Mouse (Mus musculus) forebrain, embryonic 16.5 days (tissue): Measurements from ENCODE around the gene Pdzd2. TPM values are rescaled to one million over a fixed set of nuclear protein-coding genes. Genes with fewer than 3 reads are reported as not detected.
A peak's percentile ranks its signal among the peaks of the same experiment; 100 is the strongest.
"Not testable (repeated sequence)": the region's sequence is repeated elsewhere in the genome, so short reads cannot be mapped to it uniquely, and the experiment has no call there.

Experiments
- ATAC-seq: fragments of 200-750 bp; cut with Nextera tagmentation; 2 replicates; pipeline ENCODE4 v1.8.0; 2017; ENCODE audit warnings: mild to moderate bottlenecking, moderate library complexity
- H3K27ac ChIP-seq: fragments of 300-500 bp; sonication (generic); 2 replicates; pipeline ENCODE4 v1.5.1; 2014; ENCODE audit warnings: low read length, control low read depth
- H3K27me3 ChIP-seq: fragments of 300-500 bp; sonication (generic); replicated peaks from 2 replicates; pipeline ENCODE4 v1.6.1; 2014; ENCODE audit warnings: low read length; ENCODE audit not compliant: control insufficient read depth, insufficient read depth
- H3K36me3 ChIP-seq: fragments of 300-500 bp; sonication (generic); 2 replicates; pipeline ENCODE4 v1.6.1; 2014; ENCODE audit not compliant: control insufficient read depth, insufficient read depth
- H3K4me1 ChIP-seq: fragments of 300-500 bp; sonication (generic); replicated peaks from 2 replicates; pipeline ENCODE4 v1.6.1; 2014; ENCODE audit warnings: low read length; ENCODE audit not compliant: control insufficient read depth, insufficient read depth
- H3K4me2 ChIP-seq: fragments of 300-500 bp; sonication (generic); 2 replicates; pipeline ENCODE4 v1.6.1; 2014; ENCODE audit warnings: mild to moderate bottlenecking, low read length, control low read depth
- H3K4me3 ChIP-seq: fragments of 300-500 bp; sonication (generic); replicated peaks from 2 replicates; pipeline ENCODE4 v1.5.1; 2014; ENCODE audit warnings: mild to moderate bottlenecking, low read length, control low read depth
- H3K9ac ChIP-seq: fragments of 300-500 bp; sonication (generic); replicated peaks from 2 replicates; pipeline ENCODE4 v1.6.1; 2014; ENCODE audit warnings: low read depth, low read length, control low read depth
- H3K9me3 ChIP-seq: fragments of 300-500 bp; sonication (generic); 2 replicates; pipeline ENCODE4 v1.6.1; 2016; ENCODE audit warnings: low read length; ENCODE audit not compliant: control insufficient read depth
- WGBS: fragments of 180-500 bp; shearing (Covaris S2); extraction: QIAGEN DNeasy Blood & Tissue Kit; methylation state at CpG from one replicate; pipeline ENCODE4 v1.1.7; 2014; 5-methylcytosine and 5-hydroxymethylcytosine counted together
- polyA plus RNA-seq: library from polyadenylated mRNA; unstranded; fragments of >200 nt; fragmentation: Nextera tagmentation; extraction: Ambion mirVana; gene quantifications from 2 replicates; pipeline ENCODE4 v1.2.1, GENCODE M21; 2015

The Pdzd2 gene
- polyA plus RNA-seq, 1 experiment from 2014 or later, result 8.1 TPM

DNA sequence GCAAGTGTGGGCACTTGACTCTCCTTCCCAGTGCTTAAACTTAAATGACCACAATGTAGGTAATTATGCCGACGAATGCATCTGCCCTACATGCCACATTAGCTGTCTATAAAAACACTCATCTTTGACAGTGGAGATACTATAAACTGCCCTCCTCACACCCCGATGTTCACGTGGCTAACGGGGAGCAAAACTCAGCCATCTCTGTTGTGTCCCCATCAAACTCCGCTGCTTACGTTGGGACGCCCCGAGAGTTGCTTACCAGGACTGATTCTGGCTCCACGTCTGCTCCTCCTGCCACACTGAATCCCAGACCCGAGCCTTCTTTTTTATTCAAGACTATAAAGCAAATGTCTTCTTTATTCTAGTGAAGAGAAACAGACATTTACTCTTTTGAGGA, 371.4 kb downstream of the Pdzd2 start:
- Histone ChIP-seq H3K4me2 (no peak overlapping the region), H3K4me3 (no peak overlapping the region), H3K4me1 (peaks cover 36% of the 10 kb centered on the region), H3K9me3 (no peaks in the 10 kb centered on the region), H3K9ac (no peak overlapping the region), H3K27me3 (no peaks in the 10 kb centered on the region), H3K27ac (no peak overlapping the region), H3K36me3 (no peaks in the 10 kb centered on the region)
- 58% methylated on average over 11 of the region's 11 CpGs for WGBS
- no peak for ATAC-seq

- no peak for ATAC-seq
- no peak overlapping the region for H3K4me3 ChIP-seq
- peaks cover 36% of the 10 kb centered on the region for H3K4me1 ChIP-seq
- H3K4me2 ChIP-seq, result no peak overlapping the region
- H3K9ac ChIP-seq, result no peak overlapping the region
- H3K36me3 ChIP-seq, result no peaks in the 10 kb centered on the region
- no peak overlapping the region for H3K27ac ChIP-seq
- no peaks in the 10 kb centered on the region for H3K9me3 ChIP-seq
- H3K27me3 ChIP-seq, result no peaks in the 10 kb centered on the region
- 53% methylated on average over 13 of the region's 13 CpGs for WGBS
These were observed 372.2 kb downstream of the Pdzd2 start for GRCm38 (mm10) chr15:12367306-12368080.

GRCm38 (mm10) chr15:12366580-12367305, 373.0 kb downstream of the Pdzd2 start:
- Histone ChIP-seq H3K27ac (peak overlapping the region; percentile 89), H3K4me1 (peaks cover 36% of the 10 kb centered on the region)
- not testable (repeated sequence) for H3K36me3 ChIP-seq, H3K4me2 ChIP-seq, H3K4me3 ChIP-seq, H3K27me3 ChIP-seq, H3K9me3 ChIP-seq, H3K9ac ChIP-seq, ATAC-seq
- 90% methylated on average over 11 of the region's 11 CpGs for WGBS

- Histone ChIP-seq H3K36me3 (no peaks in the 10 kb centered on the region), H3K4me1 (peaks cover 32% of the 10 kb centered on the region), H3K4me3 (no peak overlapping the region), H3K4me2 (peak overlapping the region; percentile 16; the same call in 1 of the 2 replicates), H3K9me3 (no peaks in the 10 kb centered on the region), H3K9ac (no peak overlapping the region), H3K27me3 (no peaks in the 10 kb centered on the region), H3K27ac (peak overlapping the region; percentile 89)
- 5% methylated on average over 3 of the region's 3 CpGs for WGBS
- peak; percentile 91 for ATAC-seq
These were observed 373.7 kb downstream of the Pdzd2 start for GRCm38 (mm10) chr15:12366072-12366469.

DNA sequence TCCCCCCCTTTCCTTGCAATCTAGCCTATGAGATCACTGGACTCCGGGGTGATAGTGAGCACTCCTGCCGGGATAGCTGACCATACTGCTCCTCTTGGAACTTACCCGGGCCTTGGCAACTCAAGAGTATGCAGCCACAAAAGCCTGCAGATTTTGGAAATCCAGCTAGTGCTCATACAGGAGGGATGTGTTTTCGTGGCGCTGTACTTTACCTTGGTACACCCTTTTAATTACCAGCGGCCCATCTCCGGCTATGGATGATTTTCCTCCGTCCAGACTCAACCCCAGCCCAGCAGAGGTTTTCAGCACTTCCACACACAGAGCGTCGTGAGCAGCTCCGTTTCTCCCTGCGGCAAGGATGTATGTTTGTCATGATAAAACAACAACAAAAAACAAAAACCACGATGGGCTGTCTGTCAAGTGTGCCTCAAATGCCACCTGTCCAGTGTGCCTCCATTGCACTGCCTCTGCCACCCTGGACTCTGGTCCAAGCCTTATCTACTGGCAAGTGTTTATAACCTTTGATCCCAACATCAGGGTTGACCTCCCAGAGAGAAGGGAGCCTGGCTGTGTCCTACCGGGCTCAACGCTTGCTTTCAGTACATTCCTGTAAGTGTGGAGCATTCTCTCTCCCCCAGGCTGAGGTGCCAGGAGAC, 374.2 kb downstream of the Pdzd2 start:
- 0 out of 2 replicates have a peak overlapping the region, but pooled peaks have one; percentile 9 for H3K4me2 ChIP-seq
- no peak overlapping the region for H3K4me3 ChIP-seq

DNA sequence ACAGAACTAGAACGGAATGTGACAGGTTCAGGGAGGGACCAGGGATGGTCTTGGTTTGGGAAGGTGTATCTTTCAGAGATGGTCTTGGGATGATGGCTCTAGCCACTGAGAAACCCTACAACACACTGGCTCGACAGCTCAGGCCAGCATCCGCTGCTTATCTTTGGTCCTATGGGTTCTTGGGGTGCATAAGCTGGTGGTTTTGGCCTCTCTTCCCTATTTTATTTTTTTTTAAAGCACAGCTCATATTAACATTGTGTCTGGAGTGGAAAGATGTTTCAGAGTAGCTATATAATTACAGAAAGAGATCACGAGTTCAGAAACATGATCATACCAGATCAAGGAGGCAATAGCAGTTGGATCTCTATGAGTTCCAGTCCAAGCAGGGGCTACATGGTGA, 375.6 kb downstream of the Pdzd2 start:
- no peak overlapping the region for H3K27ac ChIP-seq
- H3K9ac ChIP-seq, result no peak overlapping the region
- no peak overlapping the region for H3K4me3 ChIP-seq
- 93% methylated on average over 4 of the region's 4 CpGs for WGBS
- no peaks in the 10 kb centered on the region for H3K9me3 ChIP-seq
- no peak overlapping the region for H3K4me2 ChIP-seq
- H3K36me3 ChIP-seq, result no peaks in the 10 kb centered on the region
- no peak for ATAC-seq
- H3K27me3 ChIP-seq, result no peaks in the 10 kb centered on the region
- H3K4me1 ChIP-seq, result peaks cover 22% of the 10 kb centered on the region

More for the DNA sequence above, 374.2 kb downstream of the Pdzd2 start:
- ATAC-seq, result no peak
- Histone ChIP-seq H3K27me3 (no peaks in the 10 kb centered on the region), H3K9me3 (no peaks in the 10 kb centered on the region), H3K27ac (peak overlapping the region; percentile 89), H3K4me1 (peaks cover 30% of the 10 kb centered on the region), H3K9ac (no peak overlapping the region), H3K36me3 (no peaks in the 10 kb centered on the region)
- WGBS, result 75% methylated on average over 15 of the region's 15 CpGs

GRCm38 (mm10) chr15:12362701-12363040, 377.1 kb downstream of the Pdzd2 start:
- no peak for ATAC-seq
- no peaks in the 10 kb centered on the region for H3K27me3 ChIP-seq
- peaks cover 16% of the 10 kb centered on the region for H3K4me1 ChIP-seq
- no peak overlapping the region for H3K4me3 ChIP-seq
- H3K36me3 ChIP-seq, result no peaks in the 10 kb centered on the region
- H3K4me2 ChIP-seq, result no peak overlapping the region
- 86% methylated on average over 6 of the region's 6 CpGs for WGBS
- no peak overlapping the region for H3K27ac ChIP-seq
- H3K9me3 ChIP-seq, result no peaks in the 10 kb centered on the region
- H3K9ac ChIP-seq, result no peak overlapping the region

DNA sequence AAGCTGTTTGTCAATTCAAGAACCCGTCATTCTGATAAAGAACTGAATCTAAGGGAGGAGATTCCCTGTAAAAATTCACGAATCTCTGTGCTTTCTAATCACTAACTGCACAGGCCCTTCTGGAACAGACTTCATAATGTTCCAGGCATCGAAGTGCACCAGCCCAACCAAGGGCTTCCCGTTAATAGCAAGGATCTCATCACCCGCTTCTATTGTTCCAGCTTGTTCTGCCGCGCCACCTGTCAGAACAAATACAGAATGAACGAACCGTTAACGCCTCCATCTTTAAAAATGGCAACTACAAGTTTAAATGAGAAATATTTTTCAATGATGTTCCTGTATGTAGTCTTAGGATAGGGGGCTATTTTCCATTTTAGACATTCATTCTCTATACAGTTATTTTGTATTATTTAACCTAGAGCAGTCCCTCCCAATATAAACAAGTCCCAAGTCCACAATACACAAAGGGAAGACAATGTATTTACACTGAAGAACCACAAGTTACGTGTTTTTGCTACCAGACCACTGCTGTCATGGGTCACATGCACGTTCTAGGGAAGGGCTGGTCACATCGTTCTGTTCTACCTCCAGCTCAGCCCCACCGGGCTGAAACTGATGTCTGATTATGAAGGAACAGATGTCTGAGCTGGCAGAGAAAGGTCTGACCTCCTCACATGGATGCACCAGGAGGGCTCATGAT, 377.6 kb downstream of the Pdzd2 start:
- ATAC-seq, result no peak
- no peak overlapping the region for H3K27ac ChIP-seq
- H3K4me3 ChIP-seq, result no peak overlapping the region
- H3K9ac ChIP-seq, result no peak overlapping the region
- H3K4me2 ChIP-seq, result no peak overlapping the region
- no peaks in the 10 kb centered on the region for H3K36me3 ChIP-seq
- H3K9me3 ChIP-seq, result no peaks in the 10 kb centered on the region
- 87% methylated on average over 14 of the region's 14 CpGs for WGBS
- H3K27me3 ChIP-seq, result no peaks in the 10 kb centered on the region
- peaks cover 15% of the 10 kb centered on the region for H3K4me1 ChIP-seq
